In the genomic region with DNA sequence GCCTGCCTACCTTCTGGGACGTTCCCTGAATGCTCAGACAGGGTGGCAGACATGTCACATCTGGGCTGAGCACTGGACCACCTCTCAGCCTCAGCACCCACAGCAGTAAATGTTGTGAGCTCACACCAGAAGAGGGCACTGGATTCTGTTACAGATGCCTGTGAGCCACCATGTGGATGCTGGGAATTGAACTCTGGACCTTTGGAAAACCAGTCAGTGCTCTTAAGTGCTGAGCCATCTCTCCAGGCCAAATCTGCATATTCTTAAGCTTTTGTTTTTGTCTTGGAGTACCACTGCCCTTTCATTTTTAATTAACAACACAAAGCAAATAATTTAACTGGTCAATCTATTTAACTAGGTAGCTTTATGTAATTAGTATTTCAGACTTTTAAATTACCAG, we compare ENCODE assay signal across 12 mouse cellular contexts.
"Had no signal": no experiment of that assay in that cellular context is flagged by ENCODE, and none has a peak within 500 bp of the region (broad histone marks: within the 10 kb centered on the region; RNA-seq: fewer than 3 reads in every experiment).

No protein-coding gene starts in this region.

- H3K4me2 ChIP-seq: intestine, embryonic 15.5 days; liver, embryonic 11.5 days; liver, embryonic 15.5 days; lung, embryonic 14.5 days; stomach, embryonic 15.5 days had no signal

- H3K4me3 ChIP-seq: intestine, embryonic 15.5 days; left cerebral cortex, adult 2 months; limb, embryonic 10.5 days; liver, embryonic 15.5 days; stomach, embryonic 15.5 days had no signal

- H3K9me3 ChIP-seq: intestine, embryonic 15.5 days; limb, embryonic 10.5 days; liver, embryonic 15.5 days; stomach, embryonic 15.5 days had no signal

- H3K27me3 ChIP-seq: intestine, embryonic 15.5 days; liver, embryonic 15.5 days; stomach, embryonic 15.5 days had no signal

- H3K4me1 ChIP-seq: intestine, embryonic 15.5 days; limb, embryonic 10.5 days; liver, embryonic 15.5 days; stomach, embryonic 15.5 days had no signal

- H3K9ac ChIP-seq: intestine, embryonic 15.5 days; liver, embryonic 15.5 days; lung, embryonic 14.5 days; stomach, embryonic 15.5 days had no signal

- ATAC-seq: intestine, embryonic 15.5 days had no signal

- H3K27ac ChIP-seq: intestine, embryonic 15.5 days; left cerebral cortex, adult 2 months; limb, embryonic 10.5 days; liver, embryonic 15.5 days; macrophage; stomach, embryonic 15.5 days had no signal

- DNase-seq: lung, embryonic 14.5 days; lung, postnatal 14 days; right cerebral cortex, postnatal 14 days; thymus, adult 2 months; thymus, postnatal 25 days had no signal
